Mouse (Mus musculus) WW6 (cell line): Measurements from ENCODE around the gene Acp7.
"Not testable (repeated sequence)": the region's sequence is repeated elsewhere in the genome, so short reads cannot be mapped to it uniquely, and the experiment has no call there.

Source experiments
- DNase-seq: peaks from one replicate; pipeline ENCODE4 v3.0.0-alpha.2; 2013; ENCODE audit warnings: low read depth, low spot score

Acp7 gene

DNA sequence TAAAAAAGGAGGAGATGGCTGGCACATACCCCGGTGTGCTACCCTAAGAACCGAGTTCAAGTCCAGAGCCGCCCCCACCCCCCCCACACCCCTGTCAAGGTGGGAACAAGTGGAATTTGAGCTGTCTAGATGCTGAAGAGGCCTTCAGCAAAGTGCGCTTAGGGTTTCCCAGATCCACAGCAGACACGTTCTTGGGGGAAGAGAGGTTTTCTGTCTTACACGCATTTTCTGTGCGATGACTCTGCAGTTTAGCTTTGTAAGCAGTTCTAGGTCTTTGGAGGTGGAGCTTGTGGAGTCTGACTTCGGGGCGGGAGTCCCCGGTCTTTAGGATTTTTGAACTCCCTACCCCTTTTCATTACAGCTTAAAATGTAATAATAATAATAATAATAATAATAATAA, at the start of gene Acp7:
TSS of gene Acp7 (minus strand) at position 260 of the 400 bp plus-strand sequence.
- DNase-seq = no peak

DNA sequence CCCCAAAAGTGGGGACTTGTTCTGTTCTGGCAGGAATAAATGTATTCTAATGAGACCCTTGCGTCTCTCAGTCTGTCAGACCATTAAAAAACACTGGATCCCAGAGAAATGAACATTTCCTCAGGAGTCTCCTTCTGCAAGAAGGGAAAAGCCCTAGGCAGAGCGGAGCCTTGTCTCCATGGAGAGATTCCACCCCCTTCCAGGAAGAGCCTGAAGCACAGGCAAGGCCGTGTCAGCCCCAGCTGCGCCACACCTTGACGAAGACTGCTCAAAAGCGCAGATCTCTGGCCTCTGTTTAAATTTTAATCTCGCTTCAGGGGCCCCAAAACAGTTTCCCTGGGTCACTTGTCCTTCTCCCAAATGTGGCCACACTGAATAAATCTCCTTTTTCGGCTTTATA, 46.5 kb upstream of the Acp7 start:
- no peak for DNase-seq

DNA sequence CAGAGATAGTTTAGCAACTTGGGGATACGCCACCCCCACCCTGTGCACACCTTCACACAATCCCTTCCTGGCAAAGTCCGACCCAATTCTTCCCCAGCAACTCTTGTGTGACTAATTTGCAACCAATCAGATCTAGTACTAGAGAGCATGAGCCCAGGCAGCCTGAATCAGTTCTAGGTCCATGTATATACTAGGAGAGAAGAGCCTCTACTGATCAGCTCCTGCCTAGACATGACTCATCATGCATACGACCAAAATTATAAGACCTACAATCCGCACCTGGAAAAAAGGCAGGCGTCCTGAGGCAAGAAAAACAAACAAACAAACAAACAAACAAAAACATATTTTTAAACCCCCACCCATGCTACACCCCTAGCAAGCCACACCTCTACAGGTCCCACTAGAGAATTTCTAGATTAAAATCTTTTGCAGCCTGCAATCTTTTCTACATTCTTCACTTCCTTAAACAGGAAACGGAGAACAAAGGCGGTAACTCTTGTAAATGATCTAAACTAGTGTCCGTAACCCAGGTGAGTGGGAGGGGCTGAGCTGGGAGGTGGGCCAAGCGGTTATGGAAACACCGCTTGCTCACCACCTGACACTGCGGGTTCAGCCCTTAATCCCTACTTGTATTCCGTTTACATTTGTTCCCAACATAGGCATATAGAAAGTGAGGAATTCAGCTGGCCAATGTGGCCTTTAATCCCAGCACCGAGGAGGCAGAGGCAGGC, 45.8 kb upstream of the Acp7 start:
- no peak for DNase-seq

DNA sequence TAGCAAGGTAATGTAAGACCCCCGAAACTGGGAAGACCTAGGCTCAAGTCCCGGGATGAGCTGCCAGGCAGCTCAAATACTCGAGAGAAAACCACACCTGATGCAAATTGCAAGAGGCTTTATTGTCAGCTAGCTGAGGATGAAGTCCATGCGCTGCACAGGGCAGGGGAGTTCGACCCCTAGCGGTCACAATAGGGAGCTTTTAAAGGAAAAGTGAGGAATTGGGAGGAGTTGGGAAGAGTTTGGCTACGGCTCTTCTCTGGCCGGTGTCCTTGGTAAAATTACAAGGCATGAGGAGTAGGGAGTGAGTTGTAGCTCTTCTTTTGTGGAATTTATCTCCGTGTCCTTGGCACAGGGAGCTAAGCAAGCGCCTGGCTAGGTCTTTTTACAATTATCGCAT, 44.6 kb upstream of the Acp7 start:
- DNase-seq = peak; percentile 70

DNA sequence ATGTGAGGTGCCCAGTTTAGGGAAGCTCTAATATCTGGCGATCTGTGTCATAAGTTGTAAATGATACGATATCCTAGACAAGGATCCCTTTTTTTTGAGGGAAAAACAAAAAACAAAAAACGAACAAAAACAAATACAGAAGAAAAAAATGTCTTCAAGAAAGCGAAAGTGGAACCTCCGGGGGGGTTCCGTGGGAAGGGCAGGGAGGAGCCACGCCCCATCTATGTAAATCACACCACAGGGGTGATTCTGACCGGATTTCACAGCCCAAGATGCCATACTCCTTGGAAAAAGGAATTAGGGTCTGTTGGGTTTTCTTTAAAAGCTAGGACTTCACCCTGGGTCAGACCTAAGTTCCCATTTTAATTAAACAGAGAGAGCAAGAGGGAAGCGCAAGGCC, 43.9 kb upstream of the Acp7 start:
- no peak for DNase-seq

- DNase-seq = not testable (repeated sequence)
These were observed 41.7 kb upstream of the Acp7 start for GRCm38 (mm10) chr7:28672786-28673185.

GRCm38 (mm10) chr7:28672276-28672675, 41.1 kb upstream of the Acp7 start:
- DNase-seq = no peak

DNA sequence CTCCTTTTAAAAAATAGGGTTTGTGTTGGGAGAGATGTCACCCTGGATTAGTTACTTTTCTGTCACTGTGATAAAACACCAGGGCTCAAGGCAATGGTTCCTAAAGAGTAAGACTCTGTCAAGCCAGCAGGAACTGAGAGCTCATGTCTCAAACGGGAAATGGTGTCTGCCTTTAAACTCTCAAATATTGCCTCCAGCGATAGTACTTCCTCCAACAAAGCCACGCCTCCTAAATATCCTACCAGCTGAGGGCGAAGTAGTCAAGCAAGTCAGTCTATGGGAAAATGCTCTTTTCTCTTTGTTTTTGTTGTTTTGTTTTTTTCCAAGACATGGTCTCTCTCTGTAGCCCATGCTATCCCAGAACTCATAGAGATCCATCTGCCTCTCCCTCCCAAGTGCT, 40.0 kb upstream of the Acp7 start:
- DNase-seq = no peak

DNA sequence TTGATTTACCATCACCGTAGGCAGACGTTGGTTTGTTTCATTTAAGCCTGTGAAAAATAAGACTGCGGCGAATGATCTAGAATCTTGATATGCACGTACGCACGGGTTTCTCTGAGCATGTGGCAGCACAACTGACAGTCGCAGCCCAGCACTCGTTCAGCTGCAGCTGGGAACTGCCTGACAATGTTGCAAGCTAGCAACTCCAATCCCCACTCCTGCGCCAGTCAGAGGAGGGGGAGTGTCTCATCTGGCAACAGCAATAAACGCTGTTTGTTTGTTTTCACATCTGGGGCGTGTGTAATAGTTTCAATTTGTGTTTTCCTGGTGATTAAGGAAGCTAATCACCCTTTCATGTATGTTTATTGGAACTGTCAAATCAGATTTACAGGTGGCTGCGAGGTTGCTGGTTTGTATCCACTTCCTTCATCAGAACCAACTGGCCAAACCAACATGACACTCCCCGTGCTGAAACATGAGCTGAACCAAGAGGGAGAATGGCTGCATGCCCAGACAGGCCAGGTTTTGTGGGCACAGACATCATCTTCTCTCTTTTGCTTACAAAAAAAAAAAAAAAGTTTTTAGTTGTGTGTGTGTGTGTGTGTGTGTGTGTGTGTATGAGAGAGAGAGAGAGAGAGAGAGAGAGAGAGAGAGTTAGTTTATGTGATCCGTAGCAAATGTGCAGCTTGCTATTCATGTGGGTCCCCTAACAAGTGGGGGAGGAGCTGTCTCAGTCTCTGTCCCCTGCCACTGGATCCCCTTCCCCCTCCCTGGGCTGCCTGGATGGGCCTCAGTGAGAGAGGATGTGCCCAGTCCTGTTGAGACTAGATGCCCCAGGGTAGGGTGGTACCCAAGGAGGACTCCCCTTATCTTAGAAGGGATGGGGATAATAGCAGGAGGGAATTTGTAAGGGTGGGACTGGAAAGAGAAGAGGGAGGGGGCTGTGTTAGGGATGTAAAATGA, 34.8 kb upstream of the Acp7 start:
- DNase-seq = no peak

DNA sequence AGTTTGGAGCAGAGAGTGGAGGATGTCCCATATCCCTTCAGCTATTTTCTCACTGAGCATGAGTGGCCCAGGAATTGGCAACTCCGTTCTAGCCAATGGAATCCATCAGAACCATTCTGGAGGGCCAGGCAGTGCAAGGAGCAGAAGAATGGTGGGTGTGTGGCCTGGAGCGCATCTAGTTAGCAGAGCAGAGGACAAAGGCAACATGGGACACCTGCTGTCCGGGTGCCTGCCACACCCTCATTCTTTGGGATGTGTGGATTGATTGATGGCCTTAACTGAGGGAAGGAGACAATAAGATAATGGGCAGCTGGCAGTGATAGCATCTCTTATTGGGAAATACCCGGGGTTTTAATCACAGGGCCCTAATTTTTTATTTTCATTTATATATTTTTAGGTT, 25.3 kb upstream of the Acp7 start:
- DNase-seq = peak; percentile 60

DNA sequence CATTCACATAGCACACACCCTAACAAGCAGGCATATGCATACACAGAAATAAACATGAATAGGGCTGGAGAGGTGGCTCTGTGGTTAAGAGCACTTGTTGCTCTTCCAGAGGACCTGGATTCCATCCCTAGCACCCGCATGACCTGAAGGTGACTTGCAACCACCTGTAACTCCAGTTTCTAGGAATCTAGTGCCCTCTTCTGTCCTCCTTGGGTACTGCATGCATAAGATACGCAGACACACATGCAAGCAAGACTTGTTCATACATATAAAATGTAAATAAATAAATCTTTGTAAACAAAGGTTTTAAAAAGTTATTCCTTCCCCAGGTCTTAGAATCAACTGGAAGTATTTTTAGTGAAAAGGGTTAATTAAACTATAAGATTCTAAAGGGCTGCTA, 20.0 kb upstream of the Acp7 start:
- DNase-seq = no peak

DNA sequence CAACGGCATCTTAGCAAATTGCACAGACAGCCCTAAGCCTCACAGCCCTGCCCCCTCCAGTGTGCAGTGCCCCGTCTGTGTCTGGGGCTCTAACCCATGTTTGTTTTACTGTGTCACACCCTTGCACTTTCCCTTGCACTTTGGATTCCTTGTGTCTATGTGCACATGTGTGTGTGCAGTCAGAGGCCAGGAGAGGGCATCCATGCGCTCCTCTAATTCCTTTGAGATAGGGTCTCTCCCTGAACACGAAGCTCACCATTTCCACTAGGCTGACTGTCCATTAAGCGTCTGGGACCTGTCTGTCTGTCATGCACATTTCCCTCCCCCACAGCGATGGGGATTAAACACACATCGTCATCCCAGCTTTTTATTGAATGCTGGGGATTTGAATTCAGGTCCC, 15.9 kb upstream of the Acp7 start:
- no peak for DNase-seq

GRCm38 (mm10) chr7:28645947-28646475, 14.9 kb upstream of the Acp7 start:
- no peak for DNase-seq

- DNase-seq = no peak
These were observed 14.2 kb upstream of the Acp7 start for GRCm38 (mm10) chr7:28645366-28645765.

GRCm38 (mm10) chr7:28641546-28641945, 10.4 kb upstream of the Acp7 start:
- no peak for DNase-seq

GRCm38 (mm10) chr7:28637511-28637910, 6.4 kb upstream of the Acp7 start:
- no peak for DNase-seq

DNA sequence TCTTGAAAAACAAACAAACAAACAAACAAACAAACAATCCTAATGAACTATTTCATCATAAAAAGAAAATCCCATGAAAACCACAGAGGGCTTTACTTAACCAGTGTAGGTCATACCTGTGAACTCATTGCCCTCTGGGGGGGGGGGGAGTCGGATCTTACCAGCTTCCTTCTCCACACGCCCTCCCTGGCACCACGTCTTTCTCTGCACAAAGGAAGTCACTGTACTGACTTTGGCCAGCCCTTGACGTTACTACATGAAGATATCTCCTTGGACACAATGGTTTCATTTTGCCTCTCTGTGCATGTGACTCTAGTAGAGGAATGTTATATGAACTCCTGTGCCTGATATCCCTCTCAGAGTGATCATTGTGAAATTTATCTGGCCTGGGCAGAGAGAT, 3.0 kb upstream of the Acp7 start:
- no peak for DNase-seq

DNA sequence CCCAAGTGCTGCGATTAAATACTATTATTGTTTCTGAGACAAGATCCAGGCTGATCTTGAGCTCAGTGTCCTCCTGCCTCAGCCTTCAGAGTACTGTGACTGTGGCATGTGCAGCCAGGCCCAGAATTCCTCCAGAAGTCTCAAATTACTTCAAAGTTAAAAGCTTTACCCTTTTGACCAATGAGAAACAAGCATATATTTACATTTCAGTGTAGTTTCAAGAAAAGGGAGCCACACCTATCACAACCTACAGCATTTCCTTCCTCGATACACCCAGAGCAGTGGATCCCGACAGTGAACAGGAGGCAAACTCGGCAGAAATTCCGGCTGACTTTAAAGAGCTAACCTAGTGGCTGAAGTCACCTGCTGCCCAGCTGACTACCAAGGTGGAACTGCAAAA, 6.3 kb downstream of the Acp7 start:
- no peak for DNase-seq

DNA sequence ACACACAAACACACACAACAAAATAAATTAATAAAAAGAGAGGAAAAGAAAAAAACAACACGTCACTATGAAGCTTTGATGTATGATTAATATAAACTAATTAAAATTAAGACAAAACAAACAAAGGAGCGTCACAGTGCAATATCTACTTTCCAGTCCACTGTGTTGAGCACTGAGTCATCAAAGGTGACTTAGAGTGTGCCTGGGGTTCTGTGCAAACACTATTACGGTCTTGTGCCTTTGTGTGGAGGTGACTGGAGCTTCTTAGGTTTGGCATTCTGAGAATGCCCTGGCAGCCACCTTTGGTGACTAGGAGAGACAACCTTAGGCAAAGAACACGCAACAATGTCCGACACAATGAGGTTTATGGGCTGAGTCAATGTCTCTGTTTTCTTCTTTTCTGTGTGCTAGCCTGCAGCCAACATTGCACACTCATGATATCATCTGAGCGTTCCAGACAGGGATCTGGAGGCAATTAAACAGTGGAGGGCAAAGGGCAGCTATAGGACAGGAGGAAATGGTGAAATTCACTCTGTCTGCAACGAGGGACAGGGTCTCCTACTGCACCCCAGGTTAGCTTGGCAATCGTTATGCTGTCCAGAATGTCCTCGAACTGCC, 11.9 kb downstream of the Acp7 start:
- DNase-seq = no peak

- DNase-seq = no peak
These were observed 25.2 kb downstream of the Acp7 start for GRCm38 (mm10) chr7:28605951-28606350.

DNA sequence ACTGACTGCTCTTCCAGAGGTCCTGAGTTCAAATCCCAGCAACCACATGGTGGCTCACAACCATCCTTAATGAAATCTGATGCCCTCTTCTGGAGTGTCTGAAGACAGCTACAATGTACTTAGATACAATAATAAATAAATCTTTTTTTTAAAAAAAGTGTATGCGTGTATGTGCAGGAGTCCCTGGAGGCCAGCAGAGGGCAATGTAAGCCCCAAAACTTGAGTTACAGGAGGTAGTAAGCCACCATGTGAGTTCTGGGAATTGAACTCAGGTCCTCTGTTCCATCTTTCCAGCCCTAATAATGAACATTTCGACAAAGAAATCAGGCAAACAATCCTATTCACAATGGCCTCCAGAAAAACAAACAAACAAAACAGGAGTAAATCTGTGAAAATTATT, 27.3 kb downstream of the Acp7 start:
- not testable (repeated sequence) for DNase-seq

- DNase-seq = no peak
These were observed 28.0 kb downstream of the Acp7 start for GRCm38 (mm10) chr7:28603136-28603535.
